Mouse (Mus musculus): ENCODE results near the gene Pgbd5. TPM values are rescaled to one million over a fixed set of nuclear protein-coding genes. Genes with fewer than 3 reads are reported as not detected.

Gene Pgbd5
- 9.9 and 10.0 TPM in 2 replicates for polyA plus RNA-seq (2015; fragmentation: Nextera tagmentation; extraction: Ambion mirVana)

- H3K27me3 ChIP-seq: no peaks in the 10 kb centered on the region
- H3K4me3 ChIP-seq: no peak within 1 kb of the TSS
- H3K4me2 ChIP-seq (replicated peaks): no peak within 1 kb of the TSS
- peaks cover 7% of the 10 kb centered on the region for H3K4me1 ChIP-seq
- no peaks in the 10 kb centered on the region for H3K9me3 ChIP-seq
- H3K9ac ChIP-seq (replicated peaks): no peak within 1 kb of the TSS
- H3K36me3 ChIP-seq: no peaks in the 10 kb centered on the region
- H3K27ac ChIP-seq (replicated peaks): no peak within 1 kb of the TSS
- 79% methylated on average over 6 of the region's 6 CpGs for whole genome bisulfite sequencing
- ATAC-seq (replicated peaks): no peak
These were observed at the start of gene Pgbd5 for GRCm38 (mm10) chr8:124439558-124439957. Pgbd5 (minus strand) TSS chr8:124439658.

DNA sequence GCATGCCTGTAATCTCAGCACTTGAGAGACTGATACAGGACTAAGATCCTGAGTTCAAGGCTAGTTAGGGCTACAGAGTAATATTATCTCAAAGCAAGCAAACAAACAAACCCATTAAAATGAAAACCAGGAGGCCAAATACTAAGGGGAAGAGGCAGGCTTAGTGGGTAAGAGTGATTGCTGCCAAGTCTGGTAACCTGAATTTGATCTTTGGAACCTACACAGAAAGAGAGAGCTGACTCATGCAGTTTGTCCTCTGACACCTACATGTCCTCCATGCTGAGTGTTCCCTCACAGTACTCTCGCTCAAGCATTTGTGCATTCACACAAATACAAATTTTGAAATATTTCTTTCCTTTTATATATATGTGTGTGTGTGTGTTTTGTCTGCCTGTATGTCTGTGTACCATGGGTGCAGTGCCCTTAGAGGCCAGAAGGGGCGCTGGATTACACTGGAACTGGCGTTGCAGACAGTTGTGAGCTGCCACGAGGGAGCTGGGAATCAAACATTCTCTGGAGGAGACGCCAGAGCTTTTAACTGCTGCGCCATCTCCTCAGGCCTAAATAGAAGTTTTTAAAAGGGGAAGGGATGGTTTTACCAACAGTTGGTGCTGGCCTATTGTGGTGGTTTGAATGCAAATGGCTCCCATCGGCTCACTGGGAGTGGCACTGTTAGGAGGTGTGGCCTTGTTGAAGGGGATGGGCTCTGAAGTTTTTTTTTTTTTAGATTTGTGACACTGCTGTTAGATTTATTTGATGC lies 44.1 kb upstream of the Pgbd5 start:
- Histone ChIP-seq H3K27ac (replicated peaks) (no peak overlapping the region), H3K4me3 (no peak overlapping the region), H3K4me2 (replicated peaks) (no peak overlapping the region), H3K36me3 (no peaks in the 10 kb centered on the region), H3K27me3 (no peaks in the 10 kb centered on the region), H3K9ac (replicated peaks) (no peak overlapping the region), H3K4me1 (no peaks in the 10 kb centered on the region), H3K9me3 (no peaks in the 10 kb centered on the region)
- ATAC-seq (replicated peaks): no peak
- 74% methylated on average over 7 of the region's 7 CpGs for WGBS

DNA sequence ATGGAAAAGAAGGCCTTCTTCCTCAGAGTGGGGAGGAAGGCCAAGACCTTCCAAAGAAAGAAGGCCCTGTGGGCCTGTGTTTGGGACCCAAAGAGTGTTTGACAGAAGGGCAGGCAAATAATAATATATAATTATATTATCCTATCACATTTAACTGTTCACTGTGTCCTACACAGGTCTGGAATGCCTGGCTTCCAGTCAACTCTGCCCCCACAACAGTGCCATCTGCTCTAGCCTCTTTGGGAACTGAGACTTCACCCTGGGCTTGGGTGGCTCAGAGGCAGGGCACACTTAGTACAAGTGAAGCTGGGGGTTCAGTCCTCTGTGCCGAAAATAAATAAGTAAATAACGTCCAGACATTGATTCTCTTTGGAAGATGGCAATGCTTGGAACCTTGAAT lies 43.3 kb upstream of the Pgbd5 start:
- 93% methylated on average over 2 of the region's 2 CpGs for WGBS
- H3K9ac ChIP-seq (replicated peaks): no peak overlapping the region
- no peaks in the 10 kb centered on the region for H3K36me3 ChIP-seq
- no peak overlapping the region for H3K4me2 ChIP-seq (replicated peaks)
- no peak overlapping the region for H3K4me3 ChIP-seq
- no peaks in the 10 kb centered on the region for H3K4me1 ChIP-seq
- H3K9me3 ChIP-seq: no peaks in the 10 kb centered on the region
- ATAC-seq (replicated peaks): no peak
- no peaks in the 10 kb centered on the region for H3K27me3 ChIP-seq
- H3K27ac ChIP-seq (replicated peaks): no peak overlapping the region

- H3K4me3 ChIP-seq: no peak overlapping the region
- no peaks in the 10 kb centered on the region for H3K27me3 ChIP-seq
- no peak for ATAC-seq (replicated peaks)
- H3K27ac ChIP-seq (replicated peaks): no peak overlapping the region
- no peaks in the 10 kb centered on the region for H3K36me3 ChIP-seq
- WGBS: 92% methylated on average over 8 of the region's 8 CpGs
- H3K4me2 ChIP-seq (replicated peaks): no peak overlapping the region
- H3K9me3 ChIP-seq: no peaks in the 10 kb centered on the region
- no peak overlapping the region for H3K9ac ChIP-seq (replicated peaks)
- H3K4me1 ChIP-seq: peaks cover 8% of the 10 kb centered on the region; the same call in 1 of the 2 replicates
These were observed 40.9 kb upstream of the Pgbd5 start for GRCm38 (mm10) chr8:124480321-124480720.

GRCm38 (mm10) chr8:124479251-124479650 lies 39.8 kb upstream of the Pgbd5 start:
- H3K4me1 ChIP-seq: peaks cover 8% of the 10 kb centered on the region; the same call in 1 of the 2 replicates
- H3K4me3 ChIP-seq: no peak overlapping the region
- no peak overlapping the region for H3K4me2 ChIP-seq (replicated peaks)
- 82% methylated on average over 3 of the region's 3 CpGs for WGBS
- H3K27ac ChIP-seq (replicated peaks): no peak overlapping the region
- no peaks in the 10 kb centered on the region for H3K9me3 ChIP-seq
- no peak overlapping the region for H3K9ac ChIP-seq (replicated peaks)
- no peaks in the 10 kb centered on the region for H3K36me3 ChIP-seq
- no peak for ATAC-seq (replicated peaks)
- no peaks in the 10 kb centered on the region for H3K27me3 ChIP-seq

DNA sequence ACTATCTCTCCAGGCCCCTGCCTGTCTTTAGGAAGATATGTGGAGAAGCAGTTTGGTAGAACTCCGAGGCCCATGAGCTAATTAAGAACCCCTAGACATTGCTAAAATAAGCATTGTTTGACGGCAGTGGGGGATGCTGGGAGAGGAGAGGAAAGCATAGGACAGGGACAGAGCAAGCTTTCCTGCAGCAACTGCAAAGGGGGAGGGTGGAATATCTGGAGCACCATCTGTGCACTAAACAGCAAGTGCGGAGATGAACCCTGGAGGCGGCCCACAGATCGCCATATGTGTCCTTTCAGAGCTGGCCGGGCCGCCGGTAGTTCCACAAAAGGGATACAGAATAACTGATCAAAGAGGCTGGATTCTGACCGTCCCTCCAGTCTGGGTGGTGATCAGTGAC lies 37.2 kb upstream of the Pgbd5 start:
- Histone ChIP-seq H3K9ac (replicated peaks) (no peak overlapping the region), H3K4me3 (no peak overlapping the region), H3K27me3 (no peaks in the 10 kb centered on the region), H3K36me3 (no peaks in the 10 kb centered on the region), H3K27ac (replicated peaks) (peak overlapping the region; percentile 46), H3K4me2 (replicated peaks) (no peak overlapping the region), H3K9me3 (no peaks in the 10 kb centered on the region), H3K4me1 (peaks cover 8% of the 10 kb centered on the region; the same call in 1 of the 2 replicates)
- no peak for ATAC-seq (replicated peaks)
- 40% methylated on average over 9 of the region's 9 CpGs for WGBS

DNA sequence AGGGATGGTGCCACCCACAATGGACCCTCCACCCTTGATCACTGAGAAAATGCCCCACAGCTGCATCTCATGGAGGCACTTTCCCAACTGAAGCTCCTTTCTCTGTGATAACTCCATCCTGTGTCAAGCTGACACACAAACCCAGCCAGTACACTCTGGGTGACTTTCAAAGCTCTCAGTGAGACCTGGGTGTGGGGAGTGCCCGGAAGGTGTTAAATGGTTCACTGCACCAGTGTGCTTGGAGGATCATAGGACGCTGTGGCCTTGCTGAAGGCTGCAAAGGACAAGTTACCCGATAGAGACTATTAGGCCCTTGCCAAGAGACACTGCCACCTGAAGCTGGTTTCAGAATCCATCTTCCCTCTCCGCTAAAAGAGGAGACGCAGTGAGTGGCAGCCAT lies 36.2 kb upstream of the Pgbd5 start:
- Histone ChIP-seq H3K4me1 (peaks cover 8% of the 10 kb centered on the region; the same call in 1 of the 2 replicates), H3K9ac (replicated peaks) (no peak overlapping the region), H3K27me3 (no peaks in the 10 kb centered on the region), H3K4me2 (replicated peaks) (no peak overlapping the region), H3K36me3 (no peaks in the 10 kb centered on the region), H3K9me3 (no peaks in the 10 kb centered on the region), H3K4me3 (no peak overlapping the region), H3K27ac (replicated peaks) (no peak overlapping the region)
- 79% methylated on average over 5 of the region's 5 CpGs for WGBS
- ATAC-seq (replicated peaks): no peak

- no peak overlapping the region for H3K9ac ChIP-seq (replicated peaks)
- no peak for ATAC-seq (replicated peaks)
- H3K27ac ChIP-seq (replicated peaks): no peak overlapping the region
- WGBS: 80% methylated on average over 2 of the region's 2 CpGs
- H3K9me3 ChIP-seq: no peaks in the 10 kb centered on the region
- no peak overlapping the region for H3K4me3 ChIP-seq
- H3K27me3 ChIP-seq: no peaks in the 10 kb centered on the region
- H3K4me2 ChIP-seq (replicated peaks): no peak overlapping the region
- no peaks in the 10 kb centered on the region for H3K4me1 ChIP-seq
- no peaks in the 10 kb centered on the region for H3K36me3 ChIP-seq
These were observed 25.2 kb upstream of the Pgbd5 start for GRCm38 (mm10) chr8:124464641-124465040.

- H3K4me2 ChIP-seq (replicated peaks): no peak overlapping the region
- H3K27ac ChIP-seq (replicated peaks): no peak overlapping the region
- no peak for ATAC-seq (replicated peaks)
- H3K4me3 ChIP-seq: no peak overlapping the region
- WGBS: 56% methylated on average over 4 of the region's 4 CpGs
- H3K36me3 ChIP-seq: no peaks in the 10 kb centered on the region
- H3K9ac ChIP-seq (replicated peaks): no peak overlapping the region
- H3K27me3 ChIP-seq: no peaks in the 10 kb centered on the region
- no peaks in the 10 kb centered on the region for H3K4me1 ChIP-seq
- no peaks in the 10 kb centered on the region for H3K9me3 ChIP-seq
These were observed 23.7 kb upstream of the Pgbd5 start for GRCm38 (mm10) chr8:124463111-124463510.

GRCm38 (mm10) chr8:124462192-124462591 lies 22.7 kb upstream of the Pgbd5 start:
- H3K4me1 ChIP-seq: no peaks in the 10 kb centered on the region
- H3K4me2 ChIP-seq (replicated peaks): no peak overlapping the region
- ATAC-seq (replicated peaks): no peak

GRCm38 (mm10) chr8:124461103-124461502 lies 21.6 kb upstream of the Pgbd5 start:
- H3K27ac ChIP-seq (replicated peaks): no peak overlapping the region
- H3K4me2 ChIP-seq (replicated peaks): no peak overlapping the region
- H3K36me3 ChIP-seq: no peaks in the 10 kb centered on the region
- ATAC-seq (replicated peaks): no peak
- H3K4me1 ChIP-seq: no peaks in the 10 kb centered on the region
- no peak overlapping the region for H3K9ac ChIP-seq (replicated peaks)
- H3K4me3 ChIP-seq: no peak overlapping the region
- no peaks in the 10 kb centered on the region for H3K27me3 ChIP-seq
- 20% methylated on average over 10 of the region's 10 CpGs for WGBS
- no peaks in the 10 kb centered on the region for H3K9me3 ChIP-seq

More at GRCm38 (mm10) chr8:124462192-124462591, 22.7 kb upstream of the Pgbd5 start:
- H3K27ac ChIP-seq (replicated peaks): no peak overlapping the region
- no peaks in the 10 kb centered on the region for H3K36me3 ChIP-seq
- no peak overlapping the region for H3K9ac ChIP-seq (replicated peaks)
- H3K27me3 ChIP-seq: no peaks in the 10 kb centered on the region
- no peaks in the 10 kb centered on the region for H3K9me3 ChIP-seq
- WGBS: 77% methylated on average over 9 of the region's 9 CpGs
- H3K4me3 ChIP-seq: no peak overlapping the region

DNA sequence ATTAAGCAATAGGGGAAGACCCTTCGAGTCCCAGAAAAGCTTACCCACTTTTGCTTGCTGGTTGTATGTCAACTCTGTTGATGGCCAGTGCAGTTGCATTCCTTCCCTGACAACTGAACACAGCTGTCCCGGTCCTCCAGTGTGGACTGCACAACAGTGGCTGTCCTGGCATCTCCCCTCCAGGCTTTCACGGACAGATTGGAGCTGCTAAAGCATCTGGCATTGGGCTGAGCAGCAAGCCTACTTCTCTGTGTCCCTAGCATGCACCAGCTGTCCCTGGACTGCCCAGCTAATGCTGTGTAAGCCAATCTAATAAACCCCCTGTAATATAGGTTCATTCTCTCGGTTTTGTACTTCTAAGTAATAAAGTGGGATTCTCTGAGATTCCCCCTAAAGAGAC lies 21.2 kb upstream of the Pgbd5 start:
- H3K36me3 ChIP-seq: no peaks in the 10 kb centered on the region
- H3K27me3 ChIP-seq: no peaks in the 10 kb centered on the region
- H3K4me3 ChIP-seq: no peak overlapping the region
- no peak for ATAC-seq (replicated peaks)
- H3K9me3 ChIP-seq: no peaks in the 10 kb centered on the region
- 63% methylated on average over 4 of the region's 4 CpGs for WGBS
- no peak overlapping the region for H3K9ac ChIP-seq (replicated peaks)
- no peak overlapping the region for H3K27ac ChIP-seq (replicated peaks)
- no peaks in the 10 kb centered on the region for H3K4me1 ChIP-seq
- H3K4me2 ChIP-seq (replicated peaks): no peak overlapping the region

- no peak overlapping the region for H3K27ac ChIP-seq (replicated peaks)
- 48% methylated on average over 12 of the region's 12 CpGs for WGBS
- ATAC-seq (replicated peaks): no peak
These were observed 20.2 kb upstream of the Pgbd5 start for GRCm38 (mm10) chr8:124459627-124460026.

More at GRCm38 (mm10) chr8:124459627-124460026, 20.2 kb upstream of the Pgbd5 start:
- Histone ChIP-seq H3K27me3 (no peaks in the 10 kb centered on the region), H3K36me3 (no peaks in the 10 kb centered on the region), H3K4me2 (replicated peaks) (no peak overlapping the region), H3K9me3 (no peaks in the 10 kb centered on the region), H3K9ac (replicated peaks) (no peak overlapping the region), H3K4me1 (no peaks in the 10 kb centered on the region), H3K4me3 (no peak overlapping the region)
